Mouse (Mus musculus): ENCODE measurements around the gene Hrh2. TPM values are rescaled to one million over a fixed set of nuclear protein-coding genes. Genes with fewer than 3 reads are reported as not detected.

Hrh2 gene
- polyA plus RNA-seq, 1 experiment from 2014 or later, result 0.29 TPM

DNA sequence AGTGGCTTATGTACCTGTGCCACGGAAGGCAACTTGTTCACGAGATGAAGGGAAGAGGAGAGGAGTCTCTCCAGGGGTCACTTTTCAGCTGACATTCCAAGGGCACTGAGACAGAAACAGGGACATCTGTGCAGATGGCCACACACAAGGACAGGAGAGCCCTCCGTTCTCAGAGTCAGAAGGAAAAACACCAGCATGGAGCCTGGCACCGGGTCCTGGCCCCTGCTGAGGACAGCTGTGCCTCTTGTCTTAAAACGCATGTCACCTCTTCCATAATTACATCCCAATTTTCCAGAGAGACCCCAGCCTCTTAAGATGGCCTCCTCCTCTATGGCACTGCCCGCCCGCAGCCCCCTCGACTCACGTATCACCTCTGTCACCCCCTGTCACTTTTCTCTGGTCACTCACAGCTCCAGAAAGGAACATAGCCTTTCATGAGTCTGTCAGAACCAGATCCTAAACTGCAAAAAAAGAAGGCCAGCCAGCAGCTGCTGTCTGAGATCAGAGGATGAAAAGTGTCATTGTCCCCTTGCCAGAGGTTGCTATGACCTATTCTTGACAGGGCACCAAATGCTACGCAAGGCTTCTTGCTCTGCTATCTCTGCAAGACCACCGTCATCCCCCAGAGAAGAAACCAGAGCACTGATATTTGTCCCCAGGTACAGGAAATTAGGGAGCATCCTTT lies 59.8 kb downstream of the Hrh2 start:
- ATAC-seq (ENCODE audit: insufficient number of reproducible peaks, insufficient read depth, low FRiP score, low read depth), result no peak
- Histone ChIP-seq H3K4me1 (ENCODE audit: control insufficient read depth, insufficient read depth, low read length) (peaks cover 9% of the 10 kb centered on the region), H3K27me3 (ENCODE audit: control insufficient read depth, insufficient read depth, low read length) (no peaks in the 10 kb centered on the region), H3K4me2 (replicated peaks; ENCODE audit: low read depth, low read length) (no peak overlapping the region), H3K4me3 (ENCODE audit: low read depth, low read length) (no peak overlapping the region), H3K9me3 (ENCODE audit: control insufficient read depth, low read depth, low read length) (no peaks in the 10 kb centered on the region), H3K36me3 (ENCODE audit: control insufficient read depth, insufficient read depth, low read length) (no peaks in the 10 kb centered on the region), H3K9ac (replicated peaks; ENCODE audit: low read depth, low read length) (no peak overlapping the region), H3K27ac (ENCODE audit: low read length) (no peak overlapping the region)
- 90% methylated on average over 11 of the region's 11 CpGs for WGBS

DNA sequence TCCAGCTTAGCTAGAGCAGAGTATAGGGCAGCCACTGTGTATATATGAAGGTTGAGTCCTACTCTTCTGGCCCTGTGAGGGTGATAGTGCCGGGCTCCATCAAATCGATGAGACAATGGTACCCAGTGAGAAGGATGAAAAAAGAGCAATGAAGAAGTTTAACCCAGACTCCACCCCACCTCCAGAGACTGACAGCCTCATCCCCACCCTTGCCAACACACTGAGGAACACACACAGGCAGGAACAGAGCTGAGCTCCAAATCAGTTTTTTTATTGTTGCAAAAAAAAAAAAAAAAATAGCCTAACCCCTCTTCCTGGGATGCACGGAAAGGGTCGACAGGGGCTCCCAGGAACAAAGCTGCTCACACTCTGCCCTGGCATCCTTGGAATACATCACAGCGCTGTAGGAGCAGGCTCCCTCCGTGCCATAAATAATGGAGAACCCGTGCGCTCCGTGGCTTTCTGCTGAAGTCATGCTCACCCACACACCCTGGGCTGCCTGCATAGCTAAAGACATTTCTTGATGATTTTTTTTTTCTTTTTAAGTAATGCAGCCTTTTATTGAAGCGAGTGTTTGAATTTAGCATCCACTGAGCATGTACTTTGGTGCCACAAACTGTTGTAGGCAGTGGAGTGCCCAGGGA lies 65.8 kb downstream of the Hrh2 start:
- no peaks in the 10 kb centered on the region for H3K36me3 ChIP-seq (ENCODE audit: control insufficient read depth, insufficient read depth, low read length)
- WGBS, result 24% methylated on average over 10 of the region's 10 CpGs

DNA sequence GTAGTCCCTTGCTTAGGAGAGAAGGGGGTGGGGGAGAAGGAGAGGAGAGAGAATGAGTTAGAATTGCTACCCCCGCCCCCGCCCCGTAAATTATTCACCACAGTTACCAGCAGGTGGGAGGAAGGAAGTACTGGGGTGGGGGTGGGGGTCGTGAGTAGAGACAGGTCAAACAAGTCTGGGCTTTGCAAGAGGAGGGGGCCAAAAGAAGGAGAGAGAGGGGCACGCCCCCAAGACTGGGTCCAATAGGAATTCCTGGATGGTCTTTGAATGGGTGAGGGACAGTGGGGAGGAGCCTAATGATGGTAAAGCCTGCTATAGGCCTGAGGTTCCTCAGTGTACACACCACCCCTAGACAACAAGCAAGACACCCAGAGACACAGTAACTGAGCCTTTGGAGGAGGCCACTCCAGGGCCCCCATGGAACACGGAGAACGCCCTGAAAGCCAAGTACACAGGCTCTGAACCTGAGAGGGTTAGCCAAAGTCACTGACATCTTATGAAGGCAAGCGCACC lies 66.4 kb downstream of the Hrh2 start:
- no peaks in the 10 kb centered on the region for H3K9me3 ChIP-seq (ENCODE audit: control insufficient read depth, low read depth, low read length)
- no peak overlapping the region for H3K4me3 ChIP-seq (ENCODE audit: low read depth, low read length)
- H3K36me3 ChIP-seq (ENCODE audit: control insufficient read depth, insufficient read depth, low read length), result no peaks in the 10 kb centered on the region
- no peaks in the 10 kb centered on the region for H3K4me1 ChIP-seq (ENCODE audit: control insufficient read depth, insufficient read depth, low read length)
- 41% methylated on average over 8 of the region's 8 CpGs for WGBS
- no peak overlapping the region for H3K9ac ChIP-seq (replicated peaks; ENCODE audit: low read depth, low read length)
- H3K27me3 ChIP-seq (ENCODE audit: control insufficient read depth, insufficient read depth, low read length), result no peaks in the 10 kb centered on the region
- no peak overlapping the region for H3K27ac ChIP-seq (ENCODE audit: low read length)
- H3K4me2 ChIP-seq (replicated peaks; ENCODE audit: low read depth, low read length), result no peak overlapping the region
- ATAC-seq (ENCODE audit: insufficient number of reproducible peaks, insufficient read depth, low FRiP score, low read depth), result no peak

More for the DNA sequence above, 65.8 kb downstream of the Hrh2 start:
- H3K4me1 ChIP-seq (ENCODE audit: control insufficient read depth, insufficient read depth, low read length), result no peaks in the 10 kb centered on the region
- no peaks in the 10 kb centered on the region for H3K27me3 ChIP-seq (ENCODE audit: control insufficient read depth, insufficient read depth, low read length)
- H3K9me3 ChIP-seq (ENCODE audit: control insufficient read depth, low read depth, low read length), result no peaks in the 10 kb centered on the region
- H3K4me3 ChIP-seq (ENCODE audit: low read depth, low read length), result no peak overlapping the region
- no peak overlapping the region for H3K4me2 ChIP-seq (replicated peaks; ENCODE audit: low read depth, low read length)
- ATAC-seq (ENCODE audit: insufficient number of reproducible peaks, insufficient read depth, low FRiP score, low read depth), result no peak
- no peak overlapping the region for H3K9ac ChIP-seq (replicated peaks; ENCODE audit: low read depth, low read length)
- H3K27ac ChIP-seq (ENCODE audit: low read length), result no peak overlapping the region

DNA sequence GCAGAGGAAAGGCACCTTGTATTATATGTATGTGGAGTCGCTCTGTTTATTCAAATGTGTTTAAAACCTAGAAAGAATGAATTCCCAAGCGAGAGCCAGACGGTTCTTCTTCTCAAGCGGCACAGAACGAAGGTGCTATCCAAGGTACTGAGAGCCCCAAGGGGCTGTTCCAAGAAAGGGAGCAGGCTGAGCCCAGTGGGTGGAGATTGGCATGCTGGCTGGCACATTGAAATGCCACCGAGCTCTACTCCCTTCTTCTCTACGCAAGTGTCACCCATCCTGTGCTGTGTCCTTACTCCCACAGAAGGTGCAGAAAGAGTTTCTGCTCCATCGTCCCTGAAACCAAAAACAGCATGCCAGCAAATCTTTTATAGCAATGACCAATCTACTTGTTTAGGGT lies 68.4 kb downstream of the Hrh2 start:
- H3K9me3 ChIP-seq (ENCODE audit: control insufficient read depth, low read depth, low read length), result no peaks in the 10 kb centered on the region
- H3K27ac ChIP-seq (ENCODE audit: low read length), result no peak overlapping the region
- H3K36me3 ChIP-seq (ENCODE audit: control insufficient read depth, insufficient read depth, low read length), result no peaks in the 10 kb centered on the region
- no peaks in the 10 kb centered on the region for H3K27me3 ChIP-seq (ENCODE audit: control insufficient read depth, insufficient read depth, low read length)
- no peak for ATAC-seq (ENCODE audit: insufficient number of reproducible peaks, insufficient read depth, low FRiP score, low read depth)
- H3K4me3 ChIP-seq (ENCODE audit: low read depth, low read length), result no peak overlapping the region
- 24% methylated on average over 8 of the region's 8 CpGs for WGBS
- no peaks in the 10 kb centered on the region for H3K4me1 ChIP-seq (ENCODE audit: control insufficient read depth, insufficient read depth, low read length)
- H3K9ac ChIP-seq (replicated peaks; ENCODE audit: low read depth, low read length), result no peak overlapping the region
- no peak overlapping the region for H3K4me2 ChIP-seq (replicated peaks; ENCODE audit: low read depth, low read length)

DNA sequence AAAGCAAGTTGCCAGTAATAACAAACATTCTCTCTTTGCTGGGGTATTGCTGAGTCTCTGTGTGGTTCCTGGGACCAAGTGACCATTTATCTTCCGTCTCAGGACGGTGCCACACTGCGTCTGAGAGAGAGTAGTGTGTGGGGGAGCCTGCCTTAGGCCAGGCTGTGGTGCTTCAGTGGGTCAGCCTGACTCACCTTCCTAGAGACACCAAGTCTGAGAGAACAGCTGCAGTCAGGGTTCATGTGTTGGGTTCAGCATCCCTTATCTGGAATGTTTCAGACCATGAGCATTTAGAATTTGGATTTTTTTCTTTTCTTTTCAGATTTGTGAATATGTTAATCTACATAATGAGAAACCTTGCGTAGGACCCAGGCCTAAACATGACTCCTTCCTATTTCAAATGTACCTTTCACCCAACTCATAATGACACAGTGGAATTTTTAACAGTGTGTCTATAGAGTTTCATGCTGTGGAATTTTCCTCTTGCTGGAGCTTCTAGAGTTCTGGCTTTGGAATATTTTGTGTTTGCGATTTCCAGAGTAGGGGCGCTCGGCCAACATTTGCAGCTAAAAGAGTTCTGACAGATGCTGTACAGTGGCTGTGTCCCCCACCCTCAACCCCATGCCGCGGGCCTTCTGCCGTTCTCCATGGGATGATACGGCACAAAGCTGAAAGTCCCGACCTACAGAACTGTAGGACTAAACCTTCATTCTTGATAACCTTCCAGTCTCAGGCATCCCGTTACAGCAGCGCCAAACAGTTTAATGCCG lies 71.0 kb downstream of the Hrh2 start:
- Histone ChIP-seq H3K27me3 (ENCODE audit: control insufficient read depth, insufficient read depth, low read length) (no peaks in the 10 kb centered on the region), H3K9me3 (ENCODE audit: control insufficient read depth, low read depth, low read length) (no peaks in the 10 kb centered on the region), H3K27ac (ENCODE audit: low read length) (no peak overlapping the region), H3K4me1 (ENCODE audit: control insufficient read depth, insufficient read depth, low read length) (no peaks in the 10 kb centered on the region), H3K4me2 (replicated peaks; ENCODE audit: low read depth, low read length) (no peak overlapping the region), H3K4me3 (ENCODE audit: low read depth, low read length) (no peak overlapping the region), H3K9ac (replicated peaks; ENCODE audit: low read depth, low read length) (no peak overlapping the region), H3K36me3 (ENCODE audit: control insufficient read depth, insufficient read depth, low read length) (no peaks in the 10 kb centered on the region)
- WGBS, result 80% methylated on average over 15 of the region's 15 CpGs
- ATAC-seq (ENCODE audit: insufficient number of reproducible peaks, insufficient read depth, low FRiP score, low read depth), result no peak

DNA sequence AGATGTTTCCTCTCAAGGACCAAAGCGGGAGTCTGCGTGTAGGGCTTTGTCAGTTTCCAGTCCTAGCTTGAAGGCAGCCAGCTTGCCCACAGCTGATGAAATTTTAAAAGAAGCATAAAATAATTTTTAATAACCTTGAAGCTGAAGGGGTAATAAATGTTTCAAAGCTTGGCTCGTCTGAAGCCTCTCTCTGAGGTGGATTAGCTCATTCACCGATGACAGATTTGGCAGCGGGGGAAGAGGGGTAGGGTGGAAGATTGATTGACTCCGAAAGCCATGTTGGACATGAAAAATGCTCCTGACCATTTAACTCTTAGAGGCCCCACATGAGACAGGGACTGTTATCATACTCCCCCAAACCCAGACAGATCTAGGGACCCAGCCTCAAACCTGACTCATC lies 71.7 kb downstream of the Hrh2 start:
- no peak overlapping the region for H3K4me2 ChIP-seq (replicated peaks; ENCODE audit: low read depth, low read length)
- no peak for ATAC-seq (ENCODE audit: insufficient number of reproducible peaks, insufficient read depth, low FRiP score, low read depth)
- no peaks in the 10 kb centered on the region for H3K9me3 ChIP-seq (ENCODE audit: control insufficient read depth, low read depth, low read length)
- H3K9ac ChIP-seq (replicated peaks; ENCODE audit: low read depth, low read length), result no peak overlapping the region
- H3K27me3 ChIP-seq (ENCODE audit: control insufficient read depth, insufficient read depth, low read length), result no peaks in the 10 kb centered on the region
- 53% methylated on average over 6 of the region's 6 CpGs for WGBS
- no peak overlapping the region for H3K27ac ChIP-seq (ENCODE audit: low read length)
- H3K4me3 ChIP-seq (ENCODE audit: low read depth, low read length), result no peak overlapping the region
- H3K4me1 ChIP-seq (ENCODE audit: control insufficient read depth, insufficient read depth, low read length), result no peaks in the 10 kb centered on the region
- no peaks in the 10 kb centered on the region for H3K36me3 ChIP-seq (ENCODE audit: control insufficient read depth, insufficient read depth, low read length)

DNA sequence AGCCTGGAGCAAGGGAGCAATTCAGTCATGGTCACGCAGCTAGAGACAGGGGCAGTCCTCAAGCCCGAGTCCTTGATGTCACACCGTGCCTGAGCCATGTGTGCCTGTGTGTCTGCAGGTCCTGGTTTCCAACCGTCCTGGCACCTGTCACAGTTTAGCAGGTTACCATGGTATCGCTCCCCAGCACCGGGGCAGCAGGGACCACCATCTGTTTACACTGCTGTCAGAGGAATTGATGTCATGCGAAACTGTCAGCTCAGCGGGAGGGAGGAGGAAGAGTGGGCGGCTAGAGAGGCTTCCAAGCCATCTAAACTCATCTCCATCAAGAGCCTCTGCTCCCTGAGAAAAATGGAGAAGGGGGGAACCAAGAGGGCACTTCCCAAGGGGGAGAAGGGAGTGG lies 74.5 kb downstream of the Hrh2 start:
- no peak overlapping the region for H3K4me2 ChIP-seq (replicated peaks; ENCODE audit: low read depth, low read length)
- H3K27ac ChIP-seq (ENCODE audit: low read length), result no peak overlapping the region
- H3K9me3 ChIP-seq (ENCODE audit: control insufficient read depth, low read depth, low read length), result no peaks in the 10 kb centered on the region
- no peaks in the 10 kb centered on the region for H3K27me3 ChIP-seq (ENCODE audit: control insufficient read depth, insufficient read depth, low read length)
- no peak overlapping the region for H3K9ac ChIP-seq (replicated peaks; ENCODE audit: low read depth, low read length)
- 7% methylated on average over 9 of the region's 9 CpGs for WGBS
- H3K4me1 ChIP-seq (ENCODE audit: control insufficient read depth, insufficient read depth, low read length), result no peaks in the 10 kb centered on the region
- no peaks in the 10 kb centered on the region for H3K36me3 ChIP-seq (ENCODE audit: control insufficient read depth, insufficient read depth, low read length)
- ATAC-seq (ENCODE audit: insufficient number of reproducible peaks, insufficient read depth, low FRiP score, low read depth), result no peak
- no peak overlapping the region for H3K4me3 ChIP-seq (ENCODE audit: low read depth, low read length)

DNA sequence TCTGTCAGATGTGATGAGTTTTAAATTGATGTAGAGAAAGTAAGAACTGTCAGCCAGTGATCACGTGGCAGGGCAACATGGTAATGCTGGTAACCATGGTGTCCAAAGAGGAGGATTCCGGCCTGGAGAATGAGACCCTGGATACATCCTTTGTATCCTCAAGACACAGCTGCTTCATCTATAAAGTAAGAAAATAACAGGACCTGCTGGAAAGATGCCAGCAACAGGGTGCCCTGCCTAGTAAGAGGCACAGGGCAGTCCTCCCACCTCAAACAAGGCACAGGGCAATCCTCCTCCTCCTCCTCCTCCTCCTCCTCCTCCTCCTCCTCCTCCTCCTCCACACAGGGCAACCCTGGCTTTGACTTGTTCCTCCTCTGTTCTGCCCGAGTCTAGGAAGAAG lies 77.2 kb downstream of the Hrh2 start:
- no peak for ATAC-seq (ENCODE audit: insufficient number of reproducible peaks, insufficient read depth, low FRiP score, low read depth)
- H3K27me3 ChIP-seq (ENCODE audit: control insufficient read depth, insufficient read depth, low read length), result no peaks in the 10 kb centered on the region
- no peak overlapping the region for H3K9ac ChIP-seq (replicated peaks; ENCODE audit: low read depth, low read length)
- H3K4me1 ChIP-seq (ENCODE audit: control insufficient read depth, insufficient read depth, low read length), result no peaks in the 10 kb centered on the region
- H3K27ac ChIP-seq (ENCODE audit: low read length), result no peak overlapping the region
- no peak overlapping the region for H3K4me2 ChIP-seq (replicated peaks; ENCODE audit: low read depth, low read length)
- no peak overlapping the region for H3K4me3 ChIP-seq (ENCODE audit: low read depth, low read length)
- no peaks in the 10 kb centered on the region for H3K9me3 ChIP-seq (ENCODE audit: control insufficient read depth, low read depth, low read length)
- H3K36me3 ChIP-seq (ENCODE audit: control insufficient read depth, insufficient read depth, low read length), result no peaks in the 10 kb centered on the region
- 72% methylated on average over 3 of the region's 3 CpGs for WGBS

Measured in stomach, embryonic 14.5 days (tissue).